Mouse (Mus musculus) spleen, postnatal 4 days (tissue): ENCODE measurements around the gene Ift27.

ENCODE experiments used
- DNase-seq, 2 experiments: peaks; one replicate each; pipeline ENCODE4 v3.0.0; 2022; ENCODE audit warnings: low spot score in 2 of 2

Gene Ift27

DNA sequence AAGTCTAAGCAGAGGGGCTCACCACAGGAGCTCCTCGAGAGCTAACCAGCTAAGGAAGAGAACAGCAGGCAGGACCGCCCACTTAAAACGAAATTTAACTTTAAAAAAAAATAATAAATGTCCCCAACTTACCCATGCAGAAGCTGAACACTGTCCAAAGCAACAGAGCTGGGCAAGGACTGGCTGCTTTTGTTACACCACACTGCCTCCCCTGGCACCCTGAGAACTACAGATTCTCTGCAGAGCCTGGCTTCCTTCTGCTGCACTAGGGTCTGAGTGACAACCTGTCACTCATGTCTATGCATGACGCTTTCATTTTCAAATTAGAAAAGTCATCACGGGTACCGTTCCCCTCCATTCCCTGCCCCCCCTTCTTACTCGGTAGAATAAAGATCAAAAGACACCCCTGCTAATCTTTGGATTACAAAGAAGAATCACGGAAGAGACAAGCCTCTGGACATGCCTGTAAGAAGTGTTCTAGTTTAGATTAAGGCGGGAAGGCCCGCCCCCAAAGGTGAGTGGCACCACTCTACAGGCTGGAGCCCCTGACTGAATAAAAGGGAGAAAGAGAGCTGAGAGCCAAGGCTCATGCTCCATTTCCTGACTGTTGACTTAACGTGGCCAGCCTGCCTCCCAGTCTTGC lies 1.5 kb downstream of the Ift27 start:
- DNase-seq, result peak in 1 of 2 experiments; percentile 40

DNA sequence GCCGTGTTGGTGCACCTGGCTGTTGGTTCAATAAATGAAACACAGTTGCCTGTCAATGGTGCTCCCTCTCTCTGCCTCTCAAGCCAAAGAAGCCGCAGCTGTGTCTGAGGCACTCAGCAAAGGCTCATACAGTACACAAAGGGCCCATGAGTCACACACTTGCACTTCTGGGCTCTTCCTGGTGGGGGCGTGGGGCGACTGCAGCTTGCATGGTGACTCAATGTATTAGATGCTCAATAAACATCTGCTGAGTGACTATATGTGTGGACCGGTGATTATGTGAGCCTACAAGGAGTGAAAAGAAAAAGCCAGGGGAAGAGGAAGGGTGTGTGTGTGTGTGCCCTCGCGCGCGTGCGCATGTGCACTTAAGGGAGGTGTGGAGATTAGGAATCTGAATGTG lies 2.3 kb downstream of the Ift27 start:
- peak in 1 of 2 experiments; percentile 36 for DNase-seq

DNA sequence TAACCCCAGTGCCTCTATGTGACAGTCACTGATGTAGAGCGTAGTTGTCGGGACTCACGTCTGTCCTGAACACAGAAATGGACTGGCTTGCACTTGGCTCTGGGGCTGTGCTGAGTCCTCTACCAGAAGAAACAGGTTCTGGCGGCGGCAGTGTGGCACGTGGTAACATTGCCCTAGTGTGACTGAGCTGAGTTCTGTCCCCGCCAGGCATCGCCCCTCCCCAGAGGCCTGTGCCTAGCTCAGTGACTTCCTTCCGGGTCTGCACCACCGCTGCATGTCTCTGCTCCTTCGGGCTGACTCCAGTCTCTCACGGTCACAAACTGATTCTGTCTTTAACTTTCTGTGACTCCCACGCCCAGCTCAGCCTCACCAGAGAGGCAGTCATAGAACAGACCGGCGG lies 3.2 kb downstream of the Ift27 start:
- DNase-seq, result peak; percentile 57 to 74

DNA sequence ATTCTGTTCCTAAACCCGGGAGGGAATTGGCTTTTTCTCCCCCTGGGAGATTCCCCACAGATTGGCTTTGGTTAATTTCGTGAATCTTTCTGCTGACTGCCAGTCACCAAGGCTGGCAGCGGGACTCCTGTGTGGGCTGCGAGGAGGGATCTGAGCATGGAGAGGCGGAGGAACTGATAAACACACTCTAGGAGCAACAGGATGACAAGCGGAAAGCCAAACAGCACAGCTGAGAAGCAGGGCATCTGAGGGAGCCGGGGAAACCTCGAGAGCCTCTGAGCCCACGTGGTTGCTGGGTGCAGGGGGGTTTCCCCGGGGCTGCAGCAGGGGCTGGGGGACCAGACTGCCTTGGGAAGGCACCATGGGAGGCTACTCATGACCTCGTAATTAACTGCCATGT lies 4.3 kb downstream of the Ift27 start:
- no peak for DNase-seq

DNA sequence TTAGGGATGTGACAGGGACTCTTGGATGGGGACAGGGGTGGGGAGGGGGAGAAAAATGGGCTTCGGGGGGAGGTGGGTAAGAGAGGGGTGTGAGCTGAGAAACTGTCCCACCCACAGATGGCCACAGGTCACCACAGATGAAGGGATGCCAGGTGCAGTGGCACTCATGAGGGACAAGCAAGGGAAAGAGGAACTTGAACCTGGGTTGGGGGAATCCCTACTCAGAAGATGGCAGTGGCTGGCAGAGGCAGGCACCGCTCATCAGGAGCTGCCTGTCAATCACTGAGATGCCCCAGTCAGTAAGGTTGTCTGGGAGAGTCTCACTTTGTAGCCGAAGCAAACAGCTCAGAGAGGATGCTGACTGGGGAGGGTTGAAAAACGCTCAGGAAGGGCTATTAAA lies 8.6 kb downstream of the Ift27 start:
- peak in 1 of 2 experiments; percentile 31 for DNase-seq

DNA sequence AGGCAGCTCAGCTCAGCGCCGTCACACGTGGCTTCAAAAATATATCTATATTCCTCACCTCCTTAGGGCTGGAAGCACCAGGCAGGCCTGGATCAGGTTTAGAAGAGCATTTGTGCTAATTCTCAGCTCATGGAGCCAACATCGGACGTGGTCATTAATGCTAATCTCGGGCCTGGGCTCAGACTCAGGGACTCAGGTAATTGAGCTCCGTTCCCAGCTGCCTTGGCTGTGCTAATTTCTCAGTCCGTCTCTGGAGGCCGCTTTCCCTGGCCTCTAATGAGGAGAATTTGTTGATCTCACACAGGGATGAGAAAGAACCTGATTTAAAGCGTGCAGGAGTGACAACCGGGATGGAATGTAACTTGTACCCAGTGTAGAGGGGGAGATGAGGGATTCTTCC lies 9.4 kb downstream of the Ift27 start:
- no peak for DNase-seq

DNA sequence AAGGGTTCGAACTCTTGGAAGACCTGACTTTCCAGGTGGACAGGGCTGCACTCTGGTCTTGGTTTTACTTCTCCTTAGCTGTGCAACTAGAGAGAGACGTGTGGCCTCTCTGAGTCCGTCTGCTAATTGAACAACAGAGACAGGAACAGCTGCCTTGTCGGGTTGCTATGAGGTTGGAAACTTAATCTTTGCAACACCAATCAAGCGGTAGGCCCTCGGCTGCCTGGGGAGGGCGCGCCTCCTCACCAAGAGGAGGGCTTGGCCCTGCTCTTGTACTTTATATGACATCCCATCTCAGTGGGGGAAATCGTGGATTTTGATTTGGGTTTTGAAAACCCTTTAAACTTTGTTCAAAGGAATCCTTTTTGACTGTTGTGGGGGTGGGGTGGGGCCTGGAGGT lies 12.0 kb downstream of the Ift27 start:
- no peak for DNase-seq

DNA sequence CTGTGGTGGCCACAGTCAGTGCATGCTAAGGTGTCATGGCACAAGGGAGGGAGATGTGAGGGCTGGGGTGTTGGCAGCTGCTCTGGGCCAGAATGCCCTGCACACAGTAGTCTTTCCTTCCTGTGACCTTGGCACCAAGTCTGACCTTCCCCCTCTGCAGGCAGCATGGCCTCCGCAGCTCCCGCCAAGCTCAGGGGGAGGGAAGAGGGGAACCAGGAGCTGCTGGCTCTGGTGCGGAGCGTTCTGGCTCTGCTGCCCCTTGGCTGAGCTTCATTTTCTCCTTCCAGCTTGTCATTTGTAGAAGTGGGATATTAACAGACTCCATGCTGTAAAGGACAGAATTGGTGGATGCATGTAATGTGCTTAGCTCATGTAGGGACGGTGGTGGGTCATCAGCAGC lies 15.6 kb downstream of the Ift27 start:
- no peak for DNase-seq

DNA sequence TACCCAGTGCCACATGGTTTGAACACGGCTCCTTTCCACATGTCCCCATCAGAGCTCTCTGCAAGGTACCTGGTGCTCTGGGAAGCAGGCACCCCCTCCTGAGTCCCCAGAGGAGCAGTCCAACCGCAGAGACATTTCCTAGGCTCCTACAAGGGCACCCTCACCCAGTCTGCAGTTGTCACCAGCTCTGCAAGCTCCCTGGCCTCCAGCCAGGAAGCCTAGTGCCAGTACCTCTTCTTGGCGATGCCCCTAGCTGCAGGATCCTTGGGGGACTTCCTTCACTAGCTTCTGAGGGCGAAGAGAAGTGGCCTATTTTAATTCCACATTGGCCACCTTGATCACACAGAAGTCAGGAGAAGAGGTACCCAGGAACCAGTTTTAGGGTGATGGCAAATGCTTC lies 16.1 kb downstream of the Ift27 start:
- DNase-seq, result no peak

DNA sequence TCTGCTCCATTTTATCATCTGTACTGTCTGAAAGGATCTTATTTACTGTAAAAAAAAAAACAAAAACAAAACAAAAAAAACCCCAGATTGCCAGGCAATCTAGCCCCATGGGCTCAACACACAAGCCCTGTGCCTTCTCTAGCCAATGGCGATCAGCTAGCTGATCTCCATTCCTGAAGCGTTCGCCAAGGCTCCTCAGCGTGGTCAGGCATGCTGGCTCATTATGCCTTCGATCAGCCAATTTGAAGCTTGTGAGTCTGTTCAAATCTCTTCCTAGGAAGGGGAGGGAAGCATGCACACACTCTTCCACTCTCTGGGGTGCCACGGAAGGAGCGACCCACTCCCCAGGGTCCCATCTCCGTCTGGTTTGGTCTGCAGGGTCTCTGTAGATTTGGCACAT lies 16.6 kb downstream of the Ift27 start:
- DNase-seq, result no peak

DNA sequence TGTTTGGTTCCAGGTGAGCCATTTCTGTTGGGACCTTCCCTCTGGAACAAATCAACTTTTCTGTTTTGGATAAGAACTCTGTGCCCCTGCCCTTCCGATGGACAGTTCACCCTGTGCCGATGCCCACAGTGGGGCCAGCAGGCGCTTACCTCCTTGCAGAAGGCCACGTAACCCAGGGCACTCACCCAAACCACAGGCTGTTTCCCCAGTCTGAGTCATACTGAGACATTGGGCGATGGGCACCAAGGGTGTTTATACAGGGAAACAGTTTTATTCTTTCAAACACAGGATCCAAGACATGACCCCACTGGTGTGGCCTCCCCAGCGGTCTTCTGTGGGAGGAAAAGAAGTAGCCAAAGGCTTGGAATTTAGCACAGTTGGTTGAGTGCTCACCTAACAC lies 18.5 kb downstream of the Ift27 start:
- no peak for DNase-seq

DNA sequence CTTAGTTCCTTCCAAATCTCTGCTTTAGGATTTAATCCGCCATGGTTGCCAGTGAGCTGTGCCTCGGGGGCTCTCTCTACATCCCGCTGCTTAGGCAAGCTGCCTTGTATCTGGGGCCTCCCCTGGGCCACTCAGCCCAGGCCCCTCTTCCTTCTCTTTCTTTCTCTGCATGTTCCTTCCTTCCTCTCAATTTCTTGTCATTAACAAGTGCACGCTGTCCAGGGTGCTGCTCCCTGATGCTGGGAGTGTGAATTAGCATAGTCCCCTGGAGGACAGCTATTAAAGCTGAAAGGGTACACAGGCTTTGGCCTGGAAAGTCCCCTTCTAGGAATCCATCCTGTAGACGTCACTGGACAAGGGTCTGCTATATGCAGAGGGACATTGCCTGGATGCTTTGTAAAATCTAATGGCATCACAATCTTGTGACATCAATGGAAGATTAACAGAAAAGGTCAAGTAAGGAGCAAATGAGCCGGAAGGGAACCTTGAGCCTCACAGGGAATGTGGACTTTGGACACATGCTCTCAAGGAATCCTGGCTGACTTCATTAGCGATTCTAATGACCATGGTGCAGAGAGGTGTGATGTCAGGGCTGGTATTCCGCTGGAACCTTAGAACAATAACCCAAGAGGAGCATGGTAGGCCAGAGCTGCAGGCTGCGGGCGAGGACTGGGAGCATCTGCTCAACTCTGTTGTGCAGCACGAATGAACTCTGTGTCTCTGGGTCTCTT lies 20.7 kb downstream of the Ift27 start:
- DNase-seq, result no peak

DNA sequence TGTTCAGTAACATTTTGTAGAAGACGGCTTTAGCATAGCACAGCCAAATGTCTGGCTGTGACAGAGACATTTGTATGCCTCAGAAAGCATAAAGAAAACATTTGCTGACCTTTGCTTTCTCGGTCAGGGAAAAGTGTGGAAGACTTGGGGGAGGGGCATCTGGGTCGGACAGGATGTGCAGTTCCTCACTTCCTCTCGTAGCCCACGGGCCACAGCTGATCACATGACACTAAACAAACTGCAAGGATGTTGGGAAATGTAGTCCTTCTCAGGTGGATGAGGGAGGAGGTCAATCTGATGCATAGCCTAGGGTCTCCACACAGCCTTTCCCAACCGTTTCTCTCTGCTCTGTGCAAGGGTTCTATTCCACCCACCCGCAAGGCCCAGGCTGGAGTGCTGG lies 25.3 kb downstream of the Ift27 start:
- DNase-seq, result no peak

DNA sequence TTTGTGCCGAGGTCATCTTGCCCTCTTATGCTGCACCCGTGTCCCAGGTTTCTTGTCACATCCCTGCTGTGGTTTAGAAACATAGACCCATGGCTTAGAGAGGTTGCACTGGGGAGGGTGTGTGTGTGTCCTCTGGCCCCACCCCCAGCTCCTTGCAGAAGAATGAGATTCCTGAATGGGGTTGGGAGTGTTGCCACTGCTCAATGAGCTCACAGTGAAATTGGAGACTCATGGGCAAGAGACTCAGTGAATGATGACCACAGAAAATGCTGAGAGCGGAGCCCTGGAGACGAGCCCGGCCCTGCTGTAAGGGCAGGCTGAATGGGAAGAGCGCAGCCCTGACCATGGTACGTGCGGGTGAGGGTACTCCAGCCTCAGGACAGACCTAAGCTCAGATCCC lies 33.7 kb downstream of the Ift27 start:
- no peak for DNase-seq

DNA sequence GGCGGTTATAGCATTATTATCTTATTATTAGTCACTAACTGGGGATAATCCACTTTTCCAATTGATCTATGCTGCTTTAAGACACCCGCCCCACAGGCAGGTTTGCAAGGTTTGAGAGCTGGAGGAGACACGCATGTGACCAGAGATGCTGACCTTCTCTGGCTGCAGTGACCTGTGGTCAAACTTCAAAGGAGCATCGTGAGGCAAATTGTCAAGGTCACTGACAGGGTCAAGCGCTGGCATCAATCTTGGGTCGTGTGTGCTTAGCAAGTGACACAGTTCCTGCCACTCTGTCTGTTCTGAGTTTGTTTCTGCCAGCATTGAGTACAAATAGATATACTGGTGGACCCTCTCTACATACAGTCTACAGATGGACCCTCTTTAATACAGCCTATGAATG lies 39.3 kb downstream of the Ift27 start:
- DNase-seq, result no peak

DNA sequence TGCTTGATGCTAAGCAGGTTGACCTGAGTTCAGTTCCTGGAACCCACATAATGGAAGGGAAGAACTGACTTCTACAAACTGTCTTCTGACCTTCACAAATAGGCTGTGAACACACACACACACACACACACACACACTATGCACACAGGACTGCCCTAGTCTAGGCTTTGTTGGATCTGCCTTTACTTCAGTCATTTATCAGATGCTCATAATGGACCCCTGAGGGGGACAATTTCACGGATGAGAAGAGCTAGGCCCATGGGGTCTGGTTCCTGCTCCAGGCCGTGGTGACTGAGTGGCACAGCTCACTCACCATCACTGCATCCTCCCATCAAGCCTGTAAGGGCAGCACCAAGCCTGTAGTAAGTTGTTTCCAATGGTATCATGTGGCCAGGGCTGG lies 40.5 kb downstream of the Ift27 start:
- no peak for DNase-seq

DNA sequence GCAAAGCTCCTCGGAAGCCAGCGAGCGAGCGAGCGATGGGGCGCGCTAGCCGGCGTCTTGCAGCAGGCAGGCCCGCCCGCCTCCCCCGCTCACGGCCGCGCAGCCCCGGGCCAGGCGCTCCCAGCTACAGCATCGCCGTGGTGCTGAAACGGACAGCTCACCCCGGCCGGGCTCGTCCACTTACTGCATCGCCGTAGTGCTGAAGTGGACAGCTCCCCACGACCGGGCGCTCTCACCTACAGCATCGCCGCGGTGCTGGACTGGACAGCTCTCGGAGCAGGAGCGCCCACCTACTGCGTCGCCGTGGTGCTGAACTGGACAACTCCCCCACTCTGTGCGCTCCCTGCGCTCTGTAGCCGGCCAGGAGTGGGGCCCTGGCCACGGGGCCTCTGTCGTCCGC lies 54.2 kb downstream of the Ift27 start, which contains the start of gene Cacng2:
TSS of gene Cacng2 (minus strand) at position 325 of the 400 bp plus-strand sequence.
- peak; percentile 90 to 97 for DNase-seq

DNA sequence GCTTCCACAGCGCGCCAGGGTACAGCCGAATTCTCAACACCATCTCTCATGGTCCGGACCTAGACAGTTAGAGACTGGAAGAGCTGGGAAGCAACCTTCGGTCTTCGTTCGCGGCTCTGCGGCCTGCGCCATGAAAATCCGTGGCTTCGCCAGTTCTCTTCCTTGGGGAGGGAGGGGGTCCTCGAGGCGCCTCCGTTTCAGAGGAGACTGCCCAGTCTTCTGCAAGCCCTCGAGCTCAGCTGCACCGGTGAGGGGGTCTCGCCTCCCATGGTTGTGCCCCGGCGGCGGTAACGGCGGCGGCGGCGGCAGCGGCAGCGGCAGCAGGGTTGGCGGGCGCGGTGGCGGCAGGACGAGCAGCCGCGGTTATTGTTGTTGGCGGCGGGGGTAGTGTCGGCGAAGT lies 54.7 kb downstream of the Ift27 start:
- DNase-seq, result no peak

DNA sequence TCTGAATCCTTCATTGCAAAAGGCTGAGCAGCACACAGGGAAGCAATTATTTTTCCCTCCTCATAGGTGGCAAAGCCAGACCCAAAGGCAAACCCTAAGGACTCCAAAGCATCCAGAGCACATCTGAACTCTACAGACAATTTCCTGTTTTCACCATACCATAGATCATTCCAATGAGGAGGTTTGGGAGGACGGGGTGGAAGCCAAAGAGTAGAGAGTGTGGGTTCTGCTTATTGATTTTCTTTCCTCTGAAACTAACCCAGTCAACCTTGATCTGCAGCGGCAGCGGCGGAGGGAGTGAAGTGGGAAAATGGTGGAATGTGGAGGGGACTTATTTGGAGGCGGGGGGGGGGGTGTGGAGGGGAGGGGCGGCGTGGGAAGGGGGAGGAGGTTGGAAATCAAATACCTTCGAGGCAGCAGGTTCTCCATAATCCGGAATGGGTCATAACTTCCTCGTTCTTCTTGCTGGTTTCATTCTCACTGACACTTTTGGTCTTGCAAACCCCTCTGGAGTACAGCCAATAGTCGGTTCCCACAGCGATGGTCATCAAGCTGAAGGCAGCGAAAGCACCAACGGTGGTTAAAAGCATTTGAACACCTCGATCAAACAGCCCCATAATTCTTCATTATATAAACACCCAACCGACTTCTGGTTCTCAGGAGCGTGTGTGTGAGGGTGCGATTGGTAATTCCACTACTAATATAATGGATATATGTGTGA lies 55.5 kb downstream of the Ift27 start:
- no peak for DNase-seq

DNA sequence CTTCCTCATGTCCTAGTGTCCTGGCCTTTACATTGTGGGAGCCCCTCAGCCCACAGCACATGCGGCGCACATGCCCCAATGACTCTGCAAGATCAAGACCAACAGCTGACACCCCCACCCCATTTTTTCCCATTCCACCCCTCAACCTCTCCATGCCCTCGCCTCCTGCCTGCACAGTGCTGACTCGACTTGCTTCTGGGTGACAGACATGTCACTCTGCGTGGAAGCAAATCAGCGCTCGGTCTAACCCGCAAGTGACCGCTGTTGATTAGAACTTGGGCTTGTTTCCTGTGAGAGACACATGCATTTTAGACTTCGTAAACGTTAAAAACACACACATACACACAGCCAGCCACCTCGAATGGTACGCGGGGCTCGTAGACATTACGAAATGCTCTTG lies 56.2 kb downstream of the Ift27 start:
- no peak for DNase-seq

DNA sequence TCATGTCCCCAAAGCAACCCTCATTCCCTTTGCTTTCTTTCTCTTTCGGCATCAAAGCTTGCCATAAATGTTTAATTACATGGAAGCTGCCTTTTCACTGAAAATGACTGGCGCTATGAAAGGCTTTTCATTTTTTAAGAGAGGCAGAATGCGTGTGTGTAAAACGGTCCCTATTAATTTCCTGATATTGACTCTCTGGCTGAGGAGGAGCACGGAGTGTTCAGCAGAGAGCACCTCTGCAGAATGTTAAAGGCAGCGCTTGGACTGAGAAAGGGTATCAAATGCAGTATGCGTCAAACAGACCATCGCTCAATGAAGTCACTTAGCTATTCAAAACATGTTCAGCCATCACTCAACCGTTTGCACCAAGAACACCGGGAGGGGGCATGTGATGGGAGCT lies 57.0 kb downstream of the Ift27 start:
- no peak for DNase-seq

DNA sequence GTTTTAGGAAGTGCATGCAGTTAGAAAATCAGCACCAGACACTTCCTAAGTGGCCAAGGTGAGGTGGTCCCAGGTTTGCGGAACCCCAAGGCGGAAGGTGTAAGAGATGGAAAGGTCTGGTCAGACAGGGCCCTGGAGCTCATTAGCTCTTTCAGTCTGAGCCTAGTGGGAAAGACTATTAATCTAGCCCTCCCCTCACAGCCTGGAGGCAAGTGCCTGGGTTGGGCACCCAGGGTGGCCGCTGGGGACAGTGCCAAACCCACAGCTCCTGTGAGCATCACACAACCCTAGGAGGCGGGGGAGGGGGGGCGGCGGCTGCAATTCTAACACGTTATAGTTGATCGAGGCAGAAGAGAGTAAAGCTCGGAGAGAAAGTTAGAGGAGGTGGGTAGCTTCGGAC lies 57.7 kb downstream of the Ift27 start:
- no peak for DNase-seq
